Mouse (Mus musculus): ENCODE data around the gene Dnm3. TPM values are rescaled to one million over a fixed set of nuclear protein-coding genes. Genes with fewer than 3 reads are reported as not detected.

The Dnm3 gene
- polyA plus RNA-seq, 1 experiment from 2014 or later: 1.1 TPM

DNA sequence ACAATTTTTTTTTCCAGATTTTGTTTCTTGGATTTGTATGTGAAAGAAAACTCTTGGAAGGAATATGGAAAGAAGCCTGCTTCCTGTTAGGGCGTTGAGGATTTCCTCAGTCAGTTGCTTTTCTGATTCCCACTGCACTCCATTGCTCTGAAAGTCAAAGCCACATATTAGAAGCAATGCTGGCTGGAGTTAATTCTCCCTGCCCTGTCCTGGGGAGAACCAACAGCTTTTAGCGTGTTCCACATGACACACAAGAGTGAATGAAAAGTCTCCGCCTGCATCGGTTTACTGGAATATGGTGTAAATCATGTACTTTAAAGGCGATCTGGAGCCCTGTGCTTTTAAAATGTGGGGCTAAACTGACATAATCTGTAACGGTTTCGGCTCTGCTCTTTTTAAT is 424.6 kb downstream of the Dnm3 start:
- H3K4me2 ChIP-seq: no peak overlapping the region
- WGBS (ENCODE audit: insufficient replicate concordance): 71% methylated on average over 7 of the region's 7 CpGs
- ATAC-seq: no peak
- H3K4me3 ChIP-seq: no peak overlapping the region
- no peaks in the 10 kb centered on the region for H3K27me3 ChIP-seq (replicated peaks)
- no peaks in the 10 kb centered on the region for H3K9me3 ChIP-seq (replicated peaks)
- H3K36me3 ChIP-seq: no peaks in the 10 kb centered on the region
- H3K27ac ChIP-seq: no peak overlapping the region
- no peaks in the 10 kb centered on the region for H3K4me1 ChIP-seq
- H3K9ac ChIP-seq: no peak overlapping the region

DNA sequence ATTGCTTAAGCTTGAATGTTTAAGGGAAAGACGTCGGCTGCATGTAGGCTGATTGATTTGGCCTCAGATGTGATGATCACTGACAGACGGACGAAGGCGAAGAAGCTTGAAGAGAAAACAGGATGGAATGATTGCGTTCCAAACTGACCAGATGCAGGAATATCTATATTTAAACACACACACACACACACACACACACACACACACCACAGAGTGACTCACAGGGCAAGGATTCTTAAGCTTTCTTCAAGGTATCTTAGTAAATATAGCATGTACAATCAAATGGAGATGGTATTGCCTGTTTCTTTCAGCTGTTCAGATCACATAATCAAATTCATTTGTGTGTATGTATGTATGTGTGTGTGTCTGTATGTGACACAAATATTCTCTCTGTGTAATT is 425.1 kb downstream of the Dnm3 start:
- H3K36me3 ChIP-seq: no peaks in the 10 kb centered on the region
- H3K4me2 ChIP-seq: no peak overlapping the region
- no peak overlapping the region for H3K27ac ChIP-seq
- WGBS (ENCODE audit: insufficient replicate concordance): 72% methylated on average over 6 of the region's 6 CpGs
- no peak overlapping the region for H3K9ac ChIP-seq
- no peaks in the 10 kb centered on the region for H3K9me3 ChIP-seq (replicated peaks)
- H3K4me3 ChIP-seq: no peak overlapping the region
- no peak for ATAC-seq
- H3K4me1 ChIP-seq: no peaks in the 10 kb centered on the region
- no peaks in the 10 kb centered on the region for H3K27me3 ChIP-seq (replicated peaks)

DNA sequence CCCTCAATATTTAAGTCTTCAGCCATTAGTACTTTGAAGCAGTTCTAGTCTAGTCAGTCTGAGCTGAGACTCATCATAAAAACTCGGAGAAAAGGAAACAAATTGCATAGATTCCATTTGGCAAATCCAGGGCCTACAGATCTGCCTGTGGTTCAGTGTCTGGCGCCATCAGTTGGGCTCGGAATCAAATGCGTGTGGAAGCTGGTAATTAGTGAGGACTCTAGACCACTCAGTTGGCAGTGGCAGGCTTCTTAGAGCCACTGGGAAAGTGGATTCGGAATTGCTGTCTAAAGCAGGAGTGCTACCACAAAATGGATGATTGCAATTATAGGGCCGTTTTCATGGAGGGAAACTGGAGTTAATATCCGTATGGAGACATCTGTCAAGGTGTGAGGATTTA is 425.7 kb downstream of the Dnm3 start:
- H3K4me1 ChIP-seq: no peaks in the 10 kb centered on the region
- no peaks in the 10 kb centered on the region for H3K27me3 ChIP-seq (replicated peaks)
- WGBS (ENCODE audit: insufficient replicate concordance): 70% methylated on average over 7 of the region's 7 CpGs
- no peak overlapping the region for H3K4me2 ChIP-seq
- no peaks in the 10 kb centered on the region for H3K9me3 ChIP-seq (replicated peaks)
- no peaks in the 10 kb centered on the region for H3K36me3 ChIP-seq
- no peak overlapping the region for H3K27ac ChIP-seq
- ATAC-seq: no peak
- no peak overlapping the region for H3K9ac ChIP-seq
- no peak overlapping the region for H3K4me3 ChIP-seq

DNA sequence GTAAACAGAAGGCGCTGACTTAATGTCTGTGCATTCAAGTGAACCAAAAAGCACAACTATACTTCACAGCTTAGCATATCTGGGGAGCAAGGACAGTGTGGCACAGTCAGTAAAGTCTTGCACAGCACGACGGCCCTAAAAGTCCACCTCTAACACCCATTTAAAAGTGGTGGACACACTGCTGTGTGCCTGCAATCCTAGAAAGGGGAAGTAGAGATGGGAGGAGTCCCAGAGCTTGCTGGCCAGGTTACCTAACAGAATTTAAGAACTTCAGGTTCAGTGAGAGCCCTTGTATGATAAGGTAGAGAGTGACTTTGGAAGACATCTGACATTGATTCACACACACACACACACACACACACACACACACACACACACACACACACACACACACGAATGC is 426.1 kb downstream of the Dnm3 start:
- no peak overlapping the region for H3K27ac ChIP-seq
- H3K9me3 ChIP-seq (replicated peaks): no peaks in the 10 kb centered on the region
- H3K4me3 ChIP-seq: no peak overlapping the region
- no peaks in the 10 kb centered on the region for H3K4me1 ChIP-seq
- no peaks in the 10 kb centered on the region for H3K36me3 ChIP-seq
- H3K9ac ChIP-seq: no peak overlapping the region
- WGBS (ENCODE audit: insufficient replicate concordance): 48% methylated on average over 4 of the region's 4 CpGs
- no peak for ATAC-seq
- H3K4me2 ChIP-seq: no peak overlapping the region
- no peaks in the 10 kb centered on the region for H3K27me3 ChIP-seq (replicated peaks)

DNA sequence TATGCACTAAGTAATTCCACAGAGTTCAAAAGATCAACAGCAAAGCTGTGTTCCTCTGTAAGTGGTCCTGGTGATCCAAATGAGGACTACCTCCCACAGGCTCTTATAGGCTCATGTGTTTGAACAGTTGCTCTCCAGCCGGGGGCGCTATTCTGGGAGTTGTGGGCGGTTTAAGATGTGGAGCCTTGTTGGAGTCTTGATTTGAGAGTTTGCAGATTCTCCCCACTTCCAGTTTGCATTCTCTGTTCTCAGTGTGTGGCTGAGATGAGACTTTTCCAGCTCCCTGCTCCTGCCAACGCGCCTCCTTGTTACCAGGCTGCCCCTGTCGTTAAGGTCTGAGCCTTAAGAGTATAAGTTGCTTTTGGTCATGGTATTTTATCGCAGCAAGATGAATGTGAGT is 430.2 kb downstream of the Dnm3 start:
- Histone ChIP-seq H3K4me3 (no peak overlapping the region), H3K9ac (no peak overlapping the region), H3K4me2 (no peak overlapping the region), H3K4me1 (no peaks in the 10 kb centered on the region), H3K27me3 (replicated peaks) (no peaks in the 10 kb centered on the region), H3K27ac (no peak overlapping the region), H3K9me3 (replicated peaks) (no peaks in the 10 kb centered on the region), H3K36me3 (no peaks in the 10 kb centered on the region)
- no peak for ATAC-seq
- WGBS (ENCODE audit: insufficient replicate concordance): 68% methylated on average over 7 of the region's 7 CpGs

DNA sequence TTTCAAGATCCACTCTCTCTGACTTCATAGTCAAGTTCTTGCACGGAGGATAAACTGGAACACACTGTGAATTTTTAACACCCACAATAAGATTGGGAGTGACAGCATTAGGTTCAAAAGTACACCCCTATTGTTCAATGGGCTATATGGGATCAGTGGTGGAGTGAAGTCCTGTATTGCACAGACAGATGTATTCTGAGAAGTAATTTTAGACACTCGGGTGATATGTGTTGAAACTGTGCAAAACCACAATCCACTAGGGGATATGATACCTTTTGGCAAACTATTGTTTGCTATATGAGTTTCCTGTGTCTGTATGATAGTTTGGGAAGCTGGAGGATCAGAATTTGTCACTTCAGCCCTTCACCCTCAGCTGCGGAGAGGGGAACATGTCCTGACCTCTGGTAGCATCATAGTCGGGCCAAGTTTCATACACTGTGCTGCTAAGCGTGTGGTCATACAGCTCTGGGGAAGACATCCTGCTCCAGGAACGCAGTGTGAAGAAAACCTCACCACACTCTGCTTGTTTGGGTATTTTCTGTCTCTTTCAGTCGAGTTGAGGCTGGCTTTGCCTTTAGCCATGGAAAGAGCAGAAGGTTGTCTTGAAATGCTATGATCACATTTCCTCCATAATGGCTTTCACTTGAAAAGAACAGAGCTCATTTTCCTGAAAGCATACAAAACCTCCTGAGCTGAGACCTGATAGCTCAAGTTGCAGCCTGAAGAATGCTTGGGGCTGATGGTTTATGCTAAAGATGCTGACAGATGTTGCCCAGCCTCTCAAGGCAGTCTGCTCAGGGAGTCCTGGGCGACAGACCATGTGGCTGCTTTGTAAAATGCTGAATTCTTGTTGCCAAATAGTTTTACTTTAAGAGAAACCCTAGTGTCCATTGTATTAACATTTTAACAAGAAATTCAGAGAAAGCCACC is 433.8 kb downstream of the Dnm3 start:
- WGBS (ENCODE audit: insufficient replicate concordance): 58% methylated on average over 8 of the region's 8 CpGs
- no peak overlapping the region; the same call in 1 of the 2 replicates for H3K27ac ChIP-seq
- ATAC-seq: no peak

DNA sequence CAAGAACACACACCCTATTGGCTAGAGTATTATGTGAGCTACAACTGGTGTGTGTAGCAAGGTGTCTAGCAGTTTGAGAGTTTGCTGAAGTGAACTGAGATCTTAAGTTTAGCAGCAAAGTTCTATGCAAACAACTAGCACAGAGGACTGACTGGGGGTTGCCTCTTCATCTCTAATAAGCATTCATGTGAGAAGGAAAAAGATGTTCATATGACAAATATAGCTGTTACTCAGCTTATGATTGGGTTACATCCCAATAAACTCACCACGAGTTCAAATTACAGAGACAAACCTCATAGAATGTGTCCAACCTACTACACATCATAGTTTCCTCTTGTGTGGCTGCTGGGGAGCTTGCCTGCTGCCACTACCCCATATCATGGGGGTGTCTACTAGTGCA is 434.6 kb downstream of the Dnm3 start:
- WGBS (ENCODE audit: insufficient replicate concordance): 45% methylated on average over 1 of the region's 1 CpGs
- H3K9me3 ChIP-seq (replicated peaks): no peaks in the 10 kb centered on the region
- H3K27ac ChIP-seq: no peak overlapping the region
- ATAC-seq: no peak
- H3K27me3 ChIP-seq (replicated peaks): no peaks in the 10 kb centered on the region
- no peak overlapping the region for H3K4me3 ChIP-seq
- H3K36me3 ChIP-seq: no peaks in the 10 kb centered on the region
- H3K9ac ChIP-seq: no peak overlapping the region
- peaks cover 4% of the 10 kb centered on the region; the same call in 1 of the 2 replicates for H3K4me1 ChIP-seq
- H3K4me2 ChIP-seq: no peak overlapping the region

More for the DNA sequence above, 433.8 kb downstream of the Dnm3 start:
- Histone ChIP-seq H3K27me3 (replicated peaks) (no peaks in the 10 kb centered on the region), H3K4me2 (no peak overlapping the region), H3K36me3 (no peaks in the 10 kb centered on the region), H3K9ac (no peak overlapping the region), H3K4me1 (peaks cover 4% of the 10 kb centered on the region; the same call in 1 of the 2 replicates), H3K4me3 (no peak overlapping the region), H3K9me3 (replicated peaks) (no peaks in the 10 kb centered on the region)

DNA sequence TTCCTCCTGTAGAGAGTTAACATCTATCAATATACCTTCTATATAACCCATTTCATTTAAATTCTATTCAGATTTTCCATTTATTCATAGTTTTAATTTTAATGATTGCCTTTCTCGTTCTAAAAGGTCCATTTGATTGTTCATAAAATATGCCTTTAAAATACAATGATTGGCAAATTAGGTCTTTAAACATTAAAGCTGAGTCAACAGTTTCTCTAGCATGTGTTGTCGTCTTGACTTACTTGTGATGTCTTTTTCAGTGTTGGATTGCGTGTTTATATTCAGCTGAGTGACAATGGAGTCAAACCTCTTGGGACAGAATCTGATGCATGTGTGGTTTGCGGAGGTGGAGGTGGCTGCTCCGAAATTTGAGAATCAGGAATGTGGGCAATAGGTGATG is 435.4 kb downstream of the Dnm3 start:
- H3K4me2 ChIP-seq: no peak overlapping the region
- no peak for ATAC-seq

DNA sequence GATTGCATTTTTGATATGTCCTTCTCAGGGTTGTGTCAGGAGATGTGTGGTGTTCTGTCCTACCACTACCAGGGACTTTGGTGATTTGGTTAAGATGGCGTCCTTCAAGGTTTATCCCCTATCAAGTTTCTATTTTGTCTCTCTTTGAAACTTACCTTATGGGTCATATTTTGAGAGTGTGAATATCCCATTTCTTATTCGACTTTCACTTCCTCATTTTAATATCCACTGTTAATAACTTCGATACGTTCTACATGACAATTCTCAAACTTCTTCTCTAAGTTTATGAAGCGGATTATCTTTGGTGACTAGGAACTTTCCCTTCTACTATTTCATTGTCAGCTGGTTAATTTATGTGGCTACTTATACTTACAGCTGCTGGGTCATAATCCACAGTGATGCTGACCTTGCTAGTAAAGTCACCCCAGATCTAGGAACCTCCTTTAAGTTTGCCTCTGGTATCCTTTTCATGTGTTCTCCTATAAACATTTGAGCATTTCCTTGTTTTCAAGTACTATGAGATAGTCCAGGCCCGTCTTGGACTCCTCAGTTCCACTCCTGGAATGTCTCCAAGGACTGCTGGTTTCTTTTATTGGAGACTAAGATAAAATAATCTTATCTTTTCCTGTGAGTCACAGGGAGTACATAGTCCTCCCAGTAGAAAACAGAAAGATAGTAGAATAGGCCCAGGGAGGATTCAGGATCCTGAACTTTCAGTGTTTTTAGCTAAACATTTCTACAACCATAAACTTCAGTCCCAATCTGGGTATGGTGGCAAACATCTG is 437.2 kb downstream of the Dnm3 start:
- Histone ChIP-seq H3K4me3 (no peak overlapping the region), H3K4me1 (peaks cover 4% of the 10 kb centered on the region; the same call in 1 of the 2 replicates), H3K27me3 (replicated peaks) (no peaks in the 10 kb centered on the region), H3K36me3 (no peaks in the 10 kb centered on the region), H3K9me3 (replicated peaks) (no peaks in the 10 kb centered on the region), H3K27ac (no peak overlapping the region), H3K9ac (no peak overlapping the region), H3K4me2 (no peak overlapping the region)
- WGBS (ENCODE audit: insufficient replicate concordance): 64% methylated on average over 6 of the region's 6 CpGs
- ATAC-seq: no peak

More for the DNA sequence above, 435.4 kb downstream of the Dnm3 start:
- no peak overlapping the region for H3K27ac ChIP-seq
- H3K36me3 ChIP-seq: no peaks in the 10 kb centered on the region
- no peaks in the 10 kb centered on the region for H3K27me3 ChIP-seq (replicated peaks)
- no peak overlapping the region for H3K9ac ChIP-seq
- no peaks in the 10 kb centered on the region for H3K9me3 ChIP-seq (replicated peaks)
- 71% methylated on average over 5 of the region's 5 CpGs for WGBS (ENCODE audit: insufficient replicate concordance)
- H3K4me1 ChIP-seq: peaks cover 4% of the 10 kb centered on the region; the same call in 1 of the 2 replicates
- H3K4me3 ChIP-seq: no peak overlapping the region

DNA sequence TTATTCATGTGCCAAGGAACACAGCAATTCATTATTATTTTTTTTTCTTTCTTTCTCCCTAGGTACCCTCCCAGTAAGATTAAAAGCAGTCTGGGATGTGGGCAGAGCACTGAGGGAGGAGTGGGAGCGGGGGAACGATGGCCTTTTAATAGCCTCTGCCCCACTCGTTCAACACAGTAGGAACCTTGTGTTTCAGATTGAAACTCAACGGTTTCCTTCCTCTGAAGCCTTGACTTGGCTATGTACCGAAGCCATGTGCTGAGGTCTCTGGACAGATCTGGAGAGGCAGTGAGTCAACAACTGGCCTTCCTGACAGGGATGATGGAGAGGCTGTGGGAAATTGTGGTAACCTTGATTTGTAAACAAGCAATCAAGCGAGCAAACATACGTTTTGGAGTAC is 438.0 kb downstream of the Dnm3 start:
- H3K27ac ChIP-seq: no peak overlapping the region

DNA sequence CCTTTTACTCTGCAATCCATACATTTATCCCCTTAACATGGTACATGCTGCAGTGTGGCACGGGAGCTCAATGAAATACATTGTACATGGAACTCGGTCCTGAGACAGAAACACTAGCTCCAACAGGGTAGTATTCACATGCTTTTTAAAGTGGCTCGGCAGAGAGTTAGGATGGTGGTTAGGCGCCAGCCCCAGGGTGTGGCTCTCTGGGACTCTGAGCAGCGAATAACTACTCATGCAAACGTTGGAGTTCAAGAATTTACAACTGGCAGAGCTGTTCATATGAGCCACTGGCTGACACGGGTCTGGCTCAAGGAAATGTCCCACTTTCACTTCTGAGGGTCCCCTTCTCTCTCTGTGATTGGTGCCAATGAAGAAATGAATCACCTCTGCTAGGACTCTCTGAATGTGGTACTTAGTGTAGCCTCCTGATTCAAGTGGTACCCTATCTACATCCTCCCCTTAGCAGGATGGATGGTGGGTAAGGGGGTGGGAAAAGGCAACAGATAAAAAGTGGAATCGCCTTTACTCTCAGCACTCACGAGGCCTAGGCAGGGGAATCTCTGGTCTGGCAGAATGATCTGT is 438.7 kb downstream of the Dnm3 start:
- Histone ChIP-seq H3K27ac (no peak overlapping the region), H3K9ac (no peak overlapping the region), H3K4me3 (no peak overlapping the region), H3K4me2 (no peak overlapping the region), H3K27me3 (replicated peaks) (no peaks in the 10 kb centered on the region), H3K36me3 (no peaks in the 10 kb centered on the region), H3K9me3 (replicated peaks) (no peaks in the 10 kb centered on the region), H3K4me1 (peaks cover 4% of the 10 kb centered on the region; the same call in 1 of the 2 replicates)
- no peak for ATAC-seq
- WGBS (ENCODE audit: insufficient replicate concordance): 47% methylated on average over 9 of the region's 9 CpGs

More for the DNA sequence above, 438.0 kb downstream of the Dnm3 start:
- WGBS (ENCODE audit: insufficient replicate concordance): 54% methylated on average over 7 of the region's 7 CpGs
- Histone ChIP-seq H3K4me2 (no peak overlapping the region), H3K9me3 (replicated peaks) (no peaks in the 10 kb centered on the region), H3K27me3 (replicated peaks) (no peaks in the 10 kb centered on the region), H3K4me3 (no peak overlapping the region), H3K9ac (no peak overlapping the region), H3K4me1 (peaks cover 4% of the 10 kb centered on the region; the same call in 1 of the 2 replicates), H3K36me3 (no peaks in the 10 kb centered on the region)
- ATAC-seq: no peak

DNA sequence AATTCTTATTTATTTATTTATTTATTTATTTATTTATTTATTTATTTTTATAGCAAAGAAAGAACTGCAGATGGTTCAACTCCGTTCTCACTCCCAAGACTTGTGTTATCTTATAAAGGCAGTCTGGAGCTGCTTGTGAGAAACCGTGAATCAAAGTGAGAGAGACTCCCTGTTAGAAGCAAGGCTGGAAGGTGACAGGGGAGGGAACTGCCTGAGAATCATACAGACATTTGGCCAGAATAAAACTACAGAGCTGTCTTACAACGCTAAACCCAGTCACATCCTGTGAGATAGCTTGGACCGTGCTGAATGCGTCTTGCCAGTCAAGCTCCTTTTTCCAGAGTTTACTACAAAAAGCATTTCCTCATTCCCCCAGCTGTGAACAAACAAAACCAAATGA is 439.4 kb downstream of the Dnm3 start:
- 30% methylated on average over 5 of the region's 5 CpGs for WGBS (ENCODE audit: insufficient replicate concordance)

More for the DNA sequence above, 439.4 kb downstream of the Dnm3 start:
- Histone ChIP-seq H3K4me2 (no peak overlapping the region), H3K36me3 (no peaks in the 10 kb centered on the region), H3K4me1 (peaks cover 4% of the 10 kb centered on the region; the same call in 1 of the 2 replicates), H3K4me3 (no peak overlapping the region), H3K27ac (no peak overlapping the region), H3K9ac (no peak overlapping the region), H3K9me3 (replicated peaks) (no peaks in the 10 kb centered on the region), H3K27me3 (replicated peaks) (no peaks in the 10 kb centered on the region)
- no peak for ATAC-seq
